Mouse (Mus musculus): ENCODE results near the gene Bicd1. TPM values are rescaled to one million over a fixed set of nuclear protein-coding genes. Genes with fewer than 3 reads are reported as not detected.
A peak's percentile ranks its signal among the peaks of the same experiment; 100 is the strongest.
"Not testable (repeated sequence)": the region's sequence is repeated elsewhere in the genome, so short reads cannot be mapped to it uniquely, and the experiment has no call there.

The Bicd1 gene
- polyA plus RNA-seq (2012; rRNA removed) (0.20 and 0.80 TPM in 2 replicates), polyA plus RNA-seq (2014; fragmentation: Nextera tagmentation; extraction: Ambion mirVana) (0.32 and 0.75 TPM in 2 replicates)

DNA sequence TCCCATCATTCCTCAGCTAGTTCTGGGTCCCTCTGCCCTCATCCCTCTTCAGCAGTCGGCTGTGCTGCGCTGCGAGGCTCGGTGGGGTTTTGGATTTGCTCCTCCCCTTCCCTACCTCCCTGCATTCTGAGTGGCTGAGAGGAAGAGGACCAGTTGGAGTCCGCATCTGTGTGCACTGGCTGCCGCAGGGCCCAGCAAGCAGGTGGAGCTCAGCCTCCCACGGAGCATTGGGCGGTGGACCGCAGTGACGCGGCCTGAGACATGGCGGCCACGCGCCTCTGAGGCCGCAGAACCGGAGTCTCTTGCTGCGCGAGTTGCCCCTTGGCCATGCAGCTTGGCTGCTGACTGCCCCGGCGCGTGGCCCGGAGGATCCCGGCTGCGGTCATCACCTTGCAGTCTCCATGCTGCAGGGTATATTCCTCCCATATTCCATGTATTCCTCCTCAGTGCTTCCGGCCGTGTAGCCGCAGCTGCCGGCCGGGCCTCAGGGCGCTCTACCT is at the start of gene Bicd1:
TSS of gene Bicd1 (plus strand) at position 54 of the 500 bp plus-strand sequence.
- H3K9ac ChIP-seq (replicated peaks) = peak within 1 kb of the TSS; percentile 49
- WGBS (ENCODE audit: insufficient replicate concordance) = 0% methylated on average over 30 of the region's 30 CpGs
- TF ChIP-seq CTCF (IDR thresholded peaks at IDR 0.05; ENCODE audit: low read depth) (peak; percentile 16; the same call in 1 of the 2 replicates), EP300 (IDR thresholded peaks at IDR 0.05; ENCODE audit: low read depth) (no peak)
- H3K4me3 ChIP-seq (ENCODE audit: insufficient read depth in 1 of 2, low read depth in 2 of 2, low read length in 2 of 2) = peak within 1 kb of the TSS; percentile 54 to 60
- no peaks in the 10 kb centered on the region for H3K27me3 ChIP-seq (ENCODE audit: control insufficient read depth, insufficient read depth, low read length)
- H3K4me1 ChIP-seq (replicated peaks; ENCODE audit: control insufficient read depth in 2 of 2, insufficient read depth in 2 of 2, low read length in 1 of 2) = peaks cover 0 to 7% of the 10 kb centered on the region in 2 experiments; a peak in 2 of 4 replicates
- no peak within 1 kb of the TSS for H3K27ac ChIP-seq
- H3K36me3 ChIP-seq (replicated peaks; ENCODE audit: control insufficient read depth, insufficient read depth, low read depth) = no peaks in the 10 kb centered on the region
- H3K9me3 ChIP-seq (ENCODE audit: control insufficient read depth, low read length) = no peaks in the 10 kb centered on the region
- DNase-seq (ENCODE audit: low read depth in 3 of 3, low spot score in 3 of 3) (peak; percentile 40 to 48 (median 45)), ATAC-seq (ENCODE audit: insufficient read depth) (peak; percentile 95)
- peak within 1 kb of the TSS; percentile 69 for H3K4me2 ChIP-seq (ENCODE audit: low read depth)

DNA sequence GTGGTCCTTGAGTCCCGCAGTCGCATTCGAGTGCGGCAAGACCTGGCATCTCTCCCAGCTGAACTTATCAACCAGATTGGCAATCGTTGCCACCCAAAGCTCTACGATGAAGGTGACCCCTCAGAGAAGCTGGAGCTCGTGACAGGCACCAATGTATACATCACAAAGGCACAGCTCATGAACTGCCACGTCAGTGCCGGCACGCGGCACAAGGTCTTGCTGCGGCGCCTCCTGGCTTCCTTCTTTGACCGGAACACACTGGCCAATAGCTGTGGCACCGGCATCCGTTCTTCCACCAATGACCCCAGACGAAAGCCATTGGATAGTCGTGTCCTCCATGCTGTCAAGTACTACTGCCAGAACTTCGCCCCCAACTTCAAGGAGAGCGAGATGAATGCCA is 46.2 kb upstream of the Bicd1 start:
- not testable (repeated sequence) for ATAC-seq (ENCODE audit: insufficient read depth); H3K27ac ChIP-seq; H3K9ac ChIP-seq (replicated peaks); H3K36me3 ChIP-seq (replicated peaks; ENCODE audit: control insufficient read depth, insufficient read depth, low read depth); H3K4me3 ChIP-seq (ENCODE audit: insufficient read depth in 1 of 2, low read depth in 2 of 2, low read length in 2 of 2); DNase-seq (ENCODE audit: low read depth in 3 of 3, low spot score in 3 of 3); H3K9me3 ChIP-seq (ENCODE audit: control insufficient read depth, low read length); H3K4me2 ChIP-seq (ENCODE audit: low read depth); H3K4me1 ChIP-seq (replicated peaks; ENCODE audit: control insufficient read depth in 2 of 2, insufficient read depth in 2 of 2, low read length in 1 of 2); H3K27me3 ChIP-seq (ENCODE audit: control insufficient read depth, insufficient read depth, low read length)
- 83% methylated on average over 19 of the region's 20 CpGs for WGBS (ENCODE audit: insufficient replicate concordance)

DNA sequence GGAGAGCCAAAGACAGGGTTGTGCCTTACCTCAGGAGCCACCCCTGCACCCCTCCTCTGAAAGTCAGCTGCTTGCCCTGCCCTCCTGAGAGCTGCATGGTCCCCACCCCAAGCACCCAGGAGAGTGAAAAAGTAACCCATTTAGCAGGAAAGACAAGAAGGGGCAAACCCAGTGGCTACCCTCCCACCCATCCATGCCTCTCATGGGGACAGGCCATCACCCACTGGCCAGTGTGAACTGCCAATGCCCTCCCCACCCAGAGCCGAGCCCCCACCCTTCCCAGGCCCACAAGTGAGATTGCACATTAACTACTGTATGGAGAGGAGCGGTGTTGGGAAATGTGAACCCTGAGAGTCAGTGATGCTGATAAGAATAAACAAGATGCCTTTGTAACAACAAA is 42.7 kb upstream of the Bicd1 start:
- H3K9me3 ChIP-seq (ENCODE audit: control insufficient read depth, low read length); ATAC-seq (ENCODE audit: insufficient read depth); H3K27me3 ChIP-seq (ENCODE audit: control insufficient read depth, insufficient read depth, low read length); H3K36me3 ChIP-seq (replicated peaks; ENCODE audit: control insufficient read depth, insufficient read depth, low read depth); H3K27ac ChIP-seq; DNase-seq (ENCODE audit: low read depth in 3 of 3, low spot score in 3 of 3); H3K4me3 ChIP-seq (ENCODE audit: insufficient read depth in 1 of 2, low read depth in 2 of 2, low read length in 2 of 2); H3K9ac ChIP-seq (replicated peaks); H3K4me2 ChIP-seq (ENCODE audit: low read depth); H3K4me1 ChIP-seq (replicated peaks; ENCODE audit: control insufficient read depth in 2 of 2, insufficient read depth in 2 of 2, low read length in 1 of 2): not testable (repeated sequence)
- 63% methylated on average over 2 of the region's 2 CpGs for WGBS (ENCODE audit: insufficient replicate concordance)

DNA sequence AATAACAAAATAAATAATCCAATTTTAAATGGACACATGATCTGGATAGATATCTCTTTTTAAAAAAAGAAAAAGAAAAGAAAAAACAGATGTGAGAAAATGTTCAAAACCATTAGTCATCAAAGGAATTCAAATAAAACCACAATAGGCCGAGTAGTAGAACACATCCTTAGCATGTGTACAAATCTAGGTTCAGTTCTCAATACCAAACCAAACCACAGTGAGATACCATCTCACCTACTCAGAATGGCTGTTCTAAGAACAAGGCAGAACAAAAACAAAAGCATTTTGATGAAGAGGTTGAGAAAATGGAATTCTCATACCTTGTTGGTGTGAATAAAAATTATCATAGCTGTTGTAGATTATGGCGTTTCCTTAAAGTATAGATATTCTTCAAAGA is 42.3 kb upstream of the Bicd1 start:
- Histone ChIP-seq H3K27me3 (ENCODE audit: control insufficient read depth, insufficient read depth, low read length) (no peaks in the 10 kb centered on the region), H3K4me1 (replicated peaks; ENCODE audit: control insufficient read depth in 2 of 2, insufficient read depth in 2 of 2, low read length in 1 of 2) (no peaks in the 10 kb centered on the region), H3K36me3 (replicated peaks; ENCODE audit: control insufficient read depth, insufficient read depth, low read depth) (no peaks in the 10 kb centered on the region), H3K4me2 (ENCODE audit: low read depth) (no peak overlapping the region), H3K9me3 (ENCODE audit: control insufficient read depth, low read length) (no peaks in the 10 kb centered on the region), H3K4me3 (ENCODE audit: insufficient read depth in 1 of 2, low read depth in 2 of 2, low read length in 2 of 2) (no peak overlapping the region), H3K9ac (replicated peaks) (no peak overlapping the region), H3K27ac (no peak overlapping the region)
- ATAC-seq (ENCODE audit: insufficient read depth) = no peak
- DNase-seq (ENCODE audit: low read depth in 3 of 3, low spot score in 3 of 3) = no peak
- 51% methylated on average over 2 of the region's 2 CpGs for WGBS (ENCODE audit: insufficient replicate concordance)
- no peak for TF ChIP-seq EP300 (IDR thresholded peaks at IDR 0.05; ENCODE audit: low read depth)
- TF ChIP-seq CTCF (IDR thresholded peaks at IDR 0.05; ENCODE audit: low read depth) = no peak

DNA sequence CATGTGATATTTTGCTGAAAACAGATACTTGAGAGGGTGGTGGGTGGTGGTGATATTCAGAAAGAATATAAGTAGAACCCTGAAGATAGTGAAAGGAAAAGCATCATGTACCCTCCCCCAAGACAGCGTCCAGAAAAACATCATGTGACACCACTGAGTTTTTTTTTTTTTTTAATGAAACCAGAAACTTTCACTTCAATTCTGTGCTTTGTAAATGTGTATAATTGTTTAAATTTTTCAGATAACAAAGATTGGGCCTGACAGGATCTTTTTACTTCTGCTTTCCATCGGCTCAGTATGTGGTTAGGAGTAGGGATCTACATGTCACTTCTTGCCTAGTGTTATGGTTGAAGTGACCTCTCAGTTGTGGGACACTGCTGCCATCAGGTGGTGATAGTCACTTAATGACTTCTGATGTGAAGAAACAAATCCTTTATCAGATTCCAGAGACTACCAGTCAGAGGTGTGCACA is 33.7 kb upstream of the Bicd1 start:
- Histone ChIP-seq H3K4me2 (ENCODE audit: low read depth) (no peak overlapping the region), H3K4me3 (ENCODE audit: insufficient read depth in 1 of 2, low read depth in 2 of 2, low read length in 2 of 2) (no peak overlapping the region), H3K27ac (no peak overlapping the region), H3K4me1 (replicated peaks; ENCODE audit: control insufficient read depth in 2 of 2, insufficient read depth in 2 of 2, low read length in 1 of 2) (peaks cover 0 to 4% of the 10 kb centered on the region in 2 experiments; a peak in 1 of 4 replicates), H3K36me3 (replicated peaks; ENCODE audit: control insufficient read depth, insufficient read depth, low read depth) (no peaks in the 10 kb centered on the region), H3K9me3 (ENCODE audit: control insufficient read depth, low read length) (no peaks in the 10 kb centered on the region), H3K27me3 (ENCODE audit: control insufficient read depth, insufficient read depth, low read length) (no peaks in the 10 kb centered on the region), H3K9ac (replicated peaks) (no peak overlapping the region)
- ATAC-seq (ENCODE audit: insufficient read depth) (peak; percentile 70), DNase-seq (ENCODE audit: low read depth in 3 of 3, low spot score in 3 of 3) (peak; percentile 55 to 78 (median 71))
- TF ChIP-seq CTCF (IDR thresholded peaks at IDR 0.05; ENCODE audit: low read depth) = peak; percentile 75
- no peak for TF ChIP-seq EP300 (IDR thresholded peaks at IDR 0.05; ENCODE audit: low read depth)
- WGBS (ENCODE audit: insufficient replicate concordance) = 24% methylated on average over 2 of the region's 2 CpGs
